Mouse (Mus musculus): Measurements from ENCODE around the gene Zfp36l1.
A peak's percentile ranks its signal among the peaks of the same experiment; 100 is the strongest.

Gene Zfp36l1

GRCm38 (mm10) chr12:80070534-80071287, 42.1 kb downstream of the Zfp36l1 start:
- peak; percentile 34 for DNase-seq (ENCODE audit: low read depth, low spot score)

GRCm38 (mm10) chr12:80069040-80069439, 43.8 kb downstream of the Zfp36l1 start:
- DNase-seq (ENCODE audit: low read depth, low spot score) = peak; percentile 64

GRCm38 (mm10) chr12:80068016-80068415, 44.8 kb downstream of the Zfp36l1 start:
- no peak for DNase-seq (ENCODE audit: low read depth, low spot score)

- DNase-seq (ENCODE audit: low read depth, low spot score) = no peak
These were observed 47.8 kb downstream of the Zfp36l1 start for GRCm38 (mm10) chr12:80065049-80065448.

- no peak for DNase-seq (ENCODE audit: low read depth, low spot score)
These were observed 48.5 kb downstream of the Zfp36l1 start for GRCm38 (mm10) chr12:80064306-80064705.

GRCm38 (mm10) chr12:80063402-80064150, 49.2 kb downstream of the Zfp36l1 start:
- no peak for DNase-seq (ENCODE audit: low read depth, low spot score)

GRCm38 (mm10) chr12:80062410-80063401, 50.1 kb downstream of the Zfp36l1 start:
- no peak for DNase-seq (ENCODE audit: low read depth, low spot score)

GRCm38 (mm10) chr12:80061810-80062209, 51.0 kb downstream of the Zfp36l1 start:
- DNase-seq (ENCODE audit: low read depth, low spot score) = no peak

GRCm38 (mm10) chr12:80060809-80061208, 52.0 kb downstream of the Zfp36l1 start:
- no peak for DNase-seq (ENCODE audit: low read depth, low spot score)

GRCm38 (mm10) chr12:80060338-80060737, 52.5 kb downstream of the Zfp36l1 start:
- DNase-seq (ENCODE audit: low read depth, low spot score) = peak; percentile 10

- DNase-seq (ENCODE audit: low read depth, low spot score) = no peak
These were observed 53.0 kb downstream of the Zfp36l1 start for GRCm38 (mm10) chr12:80059773-80060328.
